Mouse (Mus musculus) hindbrain, postnatal 0 days (tissue): ENCODE results near the gene Asic3. TPM values are rescaled to one million over a fixed set of nuclear protein-coding genes. Genes with fewer than 3 reads are reported as not detected.

Source experiments
- ATAC-seq: fragments of 200-750 bp; cut with Nextera tagmentation; 2 replicates; pipeline ENCODE4 v1.8.0; 2017; ENCODE audit warnings: mild to moderate bottlenecking, moderate TSS enrichment, moderate library complexity
- DNase-seq: peaks from one replicate; pipeline ENCODE4 v3.0.0-alpha.2; 2015; ENCODE audit warnings: low spot score
- H3K27ac ChIP-seq: fragments of 300-500 bp; sonication (generic); 2 replicates; pipeline ENCODE4 v1.5.1; 2014; ENCODE audit warnings: mild to moderate bottlenecking
- H3K27me3 ChIP-seq: fragments of 300-500 bp; sonication (generic); 2 replicates; pipeline ENCODE4 v1.6.1; 2014; ENCODE audit warnings: low read length, mixed read lengths; ENCODE audit not compliant: insufficient read depth
- H3K36me3 ChIP-seq: fragments of 300-500 bp; sonication (generic); 2 replicates; pipeline ENCODE4 v1.6.1; 2014; ENCODE audit warnings: low read length, mixed read lengths; ENCODE audit not compliant: insufficient read depth
- H3K4me1 ChIP-seq: fragments of 300-500 bp; sonication (generic); 2 replicates; pipeline ENCODE4 v1.6.1; 2014; ENCODE audit warnings: antibody characterized with exemption, low read length, mixed read lengths; ENCODE audit not compliant: insufficient read depth
- H3K4me2 ChIP-seq: fragments of 300-500 bp; sonication (generic); 2 replicates; pipeline ENCODE4 v1.6.1; 2014; ENCODE audit warnings: low read depth, mild to moderate bottlenecking, low read length, moderate library complexity, mixed read lengths
- H3K4me3 ChIP-seq: fragments of 300-500 bp; sonication (generic); 2 replicates; pipeline ENCODE4 v1.5.1; 2014; ENCODE audit warnings: low read length
- H3K9ac ChIP-seq: fragments of 300-500 bp; sonication (generic); replicated peaks from 2 replicates; pipeline ENCODE4 v1.6.1; 2014; ENCODE audit warnings: mild to moderate bottlenecking, low read length, moderate library complexity, mixed read lengths
- H3K9me3 ChIP-seq: fragments of 300-500 bp; sonication (generic); 2 replicates; pipeline ENCODE4 v1.6.1; 2016; ENCODE audit warnings: low read length, mixed read lengths
- CTCF ChIP-seq: IDR thresholded peaks from 2 replicates; pipeline ENCODE4 v1.5.1; 2016; ENCODE audit warnings: antibody characterized with exemption, control low read depth, low read depth
- WGBS: fragments of 180-500 bp; shearing (Covaris S2); extraction: QIAGEN DNeasy Blood & Tissue Kit; methylation state at CpG from one replicate; pipeline ENCODE4 v1.1.7; 2014; 5-methylcytosine and 5-hydroxymethylcytosine counted together
- polyA plus RNA-seq: library from polyadenylated mRNA; unstranded; fragments of >200 nt; fragmentation: Nextera tagmentation; extraction: Ambion mirVana; gene quantifications from 2 replicates; pipeline ENCODE4 v1.2.1, GENCODE M21; 2015
- total RNA-seq: library from RNA; depleted of rRNA; stranded (reverse); fragments of >200 nt; gene quantifications from 2 replicates; pipeline ENCODE4 v1.2.3, GENCODE M21; 2014

The Asic3 gene
- total and polyA plus RNA-seq, 2 experiments from 2014 or later, result 0.37 to 0.58 TPM

DNA sequence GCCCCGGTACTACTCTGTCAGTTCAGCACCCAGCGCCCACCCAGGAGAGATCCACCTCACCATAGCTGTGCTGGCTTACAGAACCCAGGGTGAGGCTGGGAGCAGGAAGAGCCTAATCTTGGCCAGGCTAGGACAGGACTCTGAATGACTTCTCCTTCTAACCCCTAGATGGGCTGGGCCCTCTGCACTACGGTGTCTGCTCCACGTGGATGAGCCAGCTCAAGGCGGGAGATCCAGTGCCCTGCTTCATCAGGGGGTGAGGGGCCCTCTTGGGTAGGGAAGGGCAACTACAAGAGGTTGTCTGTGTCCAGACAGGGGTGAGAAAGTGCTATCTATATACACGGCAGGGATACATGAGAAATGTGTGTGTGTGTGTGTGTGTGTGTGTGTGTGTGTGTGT is 31.7 kb upstream of the Asic3 start:
- Histone ChIP-seq H3K4me2 (no peak overlapping the region), H3K27me3 (no peaks in the 10 kb centered on the region), H3K4me3 (no peak overlapping the region), H3K9ac (no peak overlapping the region), H3K4me1 (peaks cover 13% of the 10 kb centered on the region), H3K36me3 (no peaks in the 10 kb centered on the region), H3K9me3 (no peaks in the 10 kb centered on the region), H3K27ac (no peak overlapping the region)
- no peak for TF ChIP-seq CTCF
- WGBS, result 72% methylated on average over 6 of the region's 6 CpGs
- ATAC-seq (no peak), DNase-seq (no peak)

DNA sequence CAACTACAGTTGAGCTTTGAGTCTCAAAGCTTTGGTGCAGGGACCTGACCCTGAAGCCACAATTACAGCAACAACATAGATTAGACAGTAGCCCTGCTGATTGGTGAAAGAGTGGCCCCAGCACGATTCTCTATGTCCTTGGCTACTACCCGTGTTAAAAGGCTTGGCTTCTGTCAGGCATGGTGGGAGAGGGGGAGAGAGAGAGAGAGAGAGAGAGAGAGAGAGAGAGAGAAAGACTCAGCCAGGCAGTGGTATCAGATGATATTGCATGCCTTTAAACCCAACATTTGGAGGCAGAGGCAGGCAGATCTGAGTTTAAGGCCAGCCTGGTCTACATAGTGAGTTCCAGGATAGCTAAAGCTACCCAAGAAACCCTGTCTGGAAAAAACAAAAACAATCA is 31.2 kb upstream of the Asic3 start:
- Histone ChIP-seq H3K36me3 (no peaks in the 10 kb centered on the region), H3K27ac (no peak overlapping the region), H3K4me2 (no peak overlapping the region), H3K4me3 (no peak overlapping the region), H3K9me3 (no peaks in the 10 kb centered on the region), H3K9ac (no peak overlapping the region), H3K4me1 (peaks cover 17% of the 10 kb centered on the region), H3K27me3 (no peaks in the 10 kb centered on the region)
- DNase-seq, result no peak
- no peak for ATAC-seq
- 60% methylated on average over 2 of the region's 2 CpGs for WGBS
- no peak for TF ChIP-seq CTCF

DNA sequence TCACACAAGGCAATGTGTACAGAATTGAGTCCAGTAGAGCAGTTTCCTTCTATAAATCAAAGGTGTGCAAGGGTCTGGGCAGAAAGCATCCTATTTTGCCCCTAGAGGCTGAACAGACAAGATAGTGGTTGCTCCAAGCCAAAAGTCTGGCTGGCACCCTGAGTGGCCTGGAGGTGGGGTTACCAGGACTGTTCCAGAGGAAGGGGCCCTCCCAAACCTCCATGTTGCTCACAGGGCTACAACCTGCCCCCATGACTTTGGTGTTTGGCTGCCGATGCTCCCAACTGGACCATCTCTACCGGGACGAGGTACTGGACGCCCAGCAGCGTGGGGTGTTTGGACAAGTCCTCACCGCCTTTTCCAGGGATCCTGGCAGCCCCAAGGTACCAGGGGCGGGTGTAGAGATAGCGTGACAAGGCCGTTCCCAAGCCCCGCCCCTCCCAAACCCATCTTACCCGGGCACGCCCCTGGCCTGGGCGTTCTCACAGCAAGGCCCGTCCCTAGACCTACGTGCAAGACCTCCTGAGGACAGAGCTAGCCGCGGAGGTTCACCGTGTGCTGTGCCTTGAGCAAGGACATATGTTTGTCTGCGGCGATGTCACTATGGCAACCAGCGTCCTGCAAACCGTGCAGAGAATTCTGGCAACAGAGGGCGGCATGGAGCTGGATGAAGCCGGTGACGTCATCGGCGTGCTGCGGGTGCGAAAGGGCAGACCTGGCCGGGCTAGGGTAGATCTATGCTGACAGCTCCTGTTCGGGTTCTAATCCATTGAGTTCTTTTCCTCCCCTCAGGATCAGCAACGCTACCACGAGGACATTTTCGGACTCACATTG is 29.9 kb upstream of the Asic3 start:
- peak; percentile 96 for DNase-seq

DNA sequence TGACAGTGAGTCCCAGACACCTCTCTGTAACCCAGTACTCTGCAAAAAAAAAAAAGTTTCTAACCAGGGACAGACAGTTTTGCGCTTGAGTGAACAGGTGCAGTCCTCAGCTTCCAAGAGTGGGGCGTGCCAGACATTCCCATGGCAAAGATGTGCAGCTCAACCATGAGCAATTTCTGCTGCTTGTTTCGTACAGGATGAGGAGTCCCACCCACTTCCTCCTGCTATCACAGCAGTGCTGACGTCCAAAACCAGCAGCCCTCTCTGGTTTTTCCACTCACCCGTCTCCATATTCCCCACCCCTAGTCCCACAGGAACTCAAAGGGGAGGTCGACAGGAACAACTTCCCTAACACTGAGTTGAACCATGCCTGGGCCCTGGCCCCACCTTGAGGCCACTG is 28.8 kb upstream of the Asic3 start:
- 69% methylated on average over 6 of the region's 6 CpGs for WGBS
- DNase-seq (no peak), ATAC-seq (no peak)
- no peak overlapping the region for H3K4me3 ChIP-seq
- peak overlapping the region; percentile 66; the same call in 1 of the 2 replicates for H3K4me2 ChIP-seq
- no peak overlapping the region for H3K27ac ChIP-seq
- H3K27me3 ChIP-seq, result no peaks in the 10 kb centered on the region
- H3K9ac ChIP-seq, result no peak overlapping the region
- no peaks in the 10 kb centered on the region for H3K36me3 ChIP-seq
- no peak for TF ChIP-seq CTCF
- H3K9me3 ChIP-seq, result no peaks in the 10 kb centered on the region
- peaks cover 24% of the 10 kb centered on the region for H3K4me1 ChIP-seq

More for the DNA sequence above, 29.9 kb upstream of the Asic3 start:
- peak overlapping the region; percentile 56 for H3K9ac ChIP-seq
- peak overlapping the region; percentile 46 for H3K4me3 ChIP-seq
- H3K27me3 ChIP-seq, result no peaks in the 10 kb centered on the region
- peak overlapping the region; percentile 86 for H3K27ac ChIP-seq
- H3K4me2 ChIP-seq, result peak overlapping the region; percentile 66
- no peaks in the 10 kb centered on the region for H3K9me3 ChIP-seq
- no peaks in the 10 kb centered on the region for H3K36me3 ChIP-seq
- under 1% methylated on average over 34 of the region's 34 CpGs for WGBS
- peak; percentile 74 for TF ChIP-seq CTCF
- H3K4me1 ChIP-seq, result peaks cover 24% of the 10 kb centered on the region
- peak; percentile 88 for ATAC-seq

DNA sequence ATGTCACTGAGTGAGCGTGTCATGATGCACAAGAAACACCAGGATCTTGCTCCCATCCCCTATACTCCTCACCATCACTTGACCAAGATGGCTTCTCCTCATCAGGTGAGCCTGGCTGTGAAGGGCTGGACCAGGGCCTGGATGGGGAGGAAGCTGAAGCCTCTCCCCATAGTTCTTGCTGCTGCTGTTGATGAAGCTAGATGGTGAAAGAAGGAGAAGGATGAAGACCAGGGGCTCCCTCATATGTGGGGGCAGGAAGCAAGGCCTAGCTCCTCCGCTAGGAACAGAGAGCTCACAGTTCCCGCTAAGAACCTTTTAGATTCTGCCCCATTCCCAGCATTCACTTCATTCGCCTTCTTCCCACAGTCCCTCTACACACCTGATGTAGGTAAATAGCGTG is 27.8 kb upstream of the Asic3 start:
- ATAC-seq, result no peak
- Histone ChIP-seq H3K36me3 (no peaks in the 10 kb centered on the region), H3K4me3 (no peak overlapping the region), H3K27ac (no peak overlapping the region), H3K4me2 (no peak overlapping the region), H3K4me1 (peaks cover 24% of the 10 kb centered on the region), H3K9me3 (no peaks in the 10 kb centered on the region), H3K9ac (no peak overlapping the region), H3K27me3 (no peaks in the 10 kb centered on the region)
- no peak for DNase-seq
- 92% methylated on average over 5 of the region's 5 CpGs for WGBS
- TF ChIP-seq CTCF, result no peak

DNA sequence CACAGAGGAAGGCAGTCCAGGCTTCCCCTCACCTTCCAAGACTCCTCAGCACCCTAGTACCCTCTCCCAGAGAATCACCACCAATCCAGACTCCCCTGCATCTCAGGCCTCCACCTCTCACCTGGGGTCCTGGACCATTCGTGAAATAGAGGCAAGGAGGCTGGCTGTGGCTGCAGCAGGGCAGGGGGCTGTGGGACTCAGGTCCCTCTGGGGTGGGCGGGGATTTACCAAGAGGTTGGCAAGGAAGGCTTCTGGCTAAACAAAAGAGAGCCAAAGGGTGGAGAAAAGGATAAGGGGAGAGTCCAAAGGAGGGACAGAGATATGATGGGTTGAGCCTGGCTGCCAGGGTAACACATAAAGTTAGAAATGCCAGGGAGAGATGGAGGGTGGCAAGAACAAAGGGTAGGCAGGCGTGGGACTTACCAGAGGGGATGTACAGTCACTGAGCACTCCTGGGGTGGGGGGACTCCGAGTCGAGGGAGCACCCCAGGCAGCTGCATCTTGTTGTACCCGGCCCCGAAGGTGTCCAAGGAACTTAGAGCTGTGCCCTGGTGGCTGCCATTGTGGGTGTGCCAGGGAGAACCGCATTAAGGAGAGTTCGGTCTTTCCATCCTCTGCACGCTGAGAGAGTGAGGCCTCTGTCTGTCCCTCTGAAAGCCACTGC is 27.2 kb upstream of the Asic3 start:
- ATAC-seq (no peak), DNase-seq (no peak)
- no peak overlapping the region for H3K27ac ChIP-seq
- no peaks in the 10 kb centered on the region for H3K36me3 ChIP-seq
- H3K4me3 ChIP-seq, result no peak overlapping the region
- 80% methylated on average over 10 of the region's 10 CpGs for WGBS
- peaks cover 24% of the 10 kb centered on the region for H3K4me1 ChIP-seq
- no peak overlapping the region for H3K9ac ChIP-seq
- TF ChIP-seq CTCF, result no peak
- H3K4me2 ChIP-seq, result no peak overlapping the region
- no peaks in the 10 kb centered on the region for H3K27me3 ChIP-seq
- no peaks in the 10 kb centered on the region for H3K9me3 ChIP-seq
